Mouse (Mus musculus): Measurements from ENCODE around the gene Arhgef15. TPM values are rescaled to one million over a fixed set of nuclear protein-coding genes. Genes with fewer than 3 reads are reported as not detected.
"Not testable (repeated sequence)": the region's sequence is repeated elsewhere in the genome, so short reads cannot be mapped to it uniquely, and the experiment has no call there.

Gene Arhgef15
- polyA plus RNA-seq, 1 experiment = not detected

GRCm38 (mm10) chr11:68940516-68940915 is 16.8 kb downstream of the Arhgef15 start:
- H3K27ac ChIP-seq (ENCODE audit: insufficient read depth, low read depth, low read length) = no peak overlapping the region
- WGBS = 39% methylated on average over 4 of the region's 4 CpGs

GRCm38 (mm10) chr11:68939451-68940304 is 17.6 kb downstream of the Arhgef15 start:
- peak overlapping the region; percentile 47 for H3K4me3 ChIP-seq (ENCODE audit: insufficient read depth, low read depth, low read length)
- 6% methylated on average over 16 of the region's 16 CpGs for WGBS
- 0 out of 2 replicates have a peak, but pooled peaks have one; percentile 28 for TF ChIP-seq POLR2A (IDR thresholded peaks at IDR 0.05; ENCODE audit: insufficient read depth, low read depth, low read length)
- no peak for TF ChIP-seq CTCF (IDR thresholded peaks at IDR 0.05; ENCODE audit: insufficient read depth, low read depth, low read length)
- no peaks in the 10 kb centered on the region; the same call in 1 of the 2 replicates for H3K4me1 ChIP-seq (ENCODE audit: control insufficient read depth, insufficient read depth, low read length)
- H3K27ac ChIP-seq (ENCODE audit: insufficient read depth, low read depth, low read length) = no peak overlapping the region

More at GRCm38 (mm10) chr11:68940516-68940915, 16.8 kb downstream of the Arhgef15 start:
- Histone ChIP-seq H3K4me3 (ENCODE audit: insufficient read depth, low read depth, low read length) (0 out of 2 replicates have a peak overlapping the region, but pooled peaks have one; percentile 11), H3K4me1 (ENCODE audit: control insufficient read depth, insufficient read depth, low read length) (no peaks in the 10 kb centered on the region; the same call in 1 of the 2 replicates)
- TF ChIP-seq POLR2A (IDR thresholded peaks at IDR 0.05; ENCODE audit: insufficient read depth, low read depth, low read length) (no peak), CTCF (IDR thresholded peaks at IDR 0.05; ENCODE audit: insufficient read depth, low read depth, low read length) (no peak)

- WGBS = 88% methylated on average over 4 of the region's 4 CpGs
- H3K4me3 ChIP-seq (ENCODE audit: insufficient read depth, low read depth, low read length); H3K4me1 ChIP-seq (ENCODE audit: control insufficient read depth, insufficient read depth, low read length); H3K27ac ChIP-seq (ENCODE audit: insufficient read depth, low read depth, low read length): not testable (repeated sequence)
These were observed 20.3 kb downstream of the Arhgef15 start for GRCm38 (mm10) chr11:68936951-68937350.

- WGBS = 44% methylated on average over 5 of the region's 5 CpGs
- H3K27ac ChIP-seq (ENCODE audit: insufficient read depth, low read depth, low read length) = no peak overlapping the region
- no peak overlapping the region for H3K4me3 ChIP-seq (ENCODE audit: insufficient read depth, low read depth, low read length)
- no peaks in the 10 kb centered on the region for H3K4me1 ChIP-seq (ENCODE audit: control insufficient read depth, insufficient read depth, low read length)
- TF ChIP-seq POLR2A (IDR thresholded peaks at IDR 0.05; ENCODE audit: insufficient read depth, low read depth, low read length) = no peak
- no peak for TF ChIP-seq CTCF (IDR thresholded peaks at IDR 0.05; ENCODE audit: insufficient read depth, low read depth, low read length)
These were observed 23.3 kb downstream of the Arhgef15 start for GRCm38 (mm10) chr11:68933885-68934507.

GRCm38 (mm10) chr11:68929947-68930346 is 27.3 kb downstream of the Arhgef15 start:
- Histone ChIP-seq H3K4me1 (ENCODE audit: control insufficient read depth, insufficient read depth, low read length) (no peaks in the 10 kb centered on the region), H3K27ac (ENCODE audit: insufficient read depth, low read depth, low read length) (no peak overlapping the region), H3K4me3 (ENCODE audit: insufficient read depth, low read depth, low read length) (no peak overlapping the region)
- TF ChIP-seq POLR2A (IDR thresholded peaks at IDR 0.05; ENCODE audit: insufficient read depth, low read depth, low read length) = no peak
- no peak for TF ChIP-seq CTCF (IDR thresholded peaks at IDR 0.05; ENCODE audit: insufficient read depth, low read depth, low read length)
- WGBS = 84% methylated on average over 6 of the region's 6 CpGs

GRCm38 (mm10) chr11:68926981-68927380 is 30.3 kb downstream of the Arhgef15 start, which contains the start of gene Odf4:
Gene Odf4 (minus strand): TSS chr11:68927081.
- Histone ChIP-seq H3K4me3 (ENCODE audit: insufficient read depth, low read depth, low read length) (no peak within 1 kb of the TSS), H3K27ac (ENCODE audit: insufficient read depth, low read depth, low read length) (no peak within 1 kb of the TSS), H3K4me1 (ENCODE audit: control insufficient read depth, insufficient read depth, low read length) (no peaks in the 10 kb centered on the region)
- WGBS = 91% methylated on average over 3 of the region's 3 CpGs
- no peak for TF ChIP-seq POLR2A (IDR thresholded peaks at IDR 0.05; ENCODE audit: insufficient read depth, low read depth, low read length)

- Histone ChIP-seq H3K4me1 (ENCODE audit: control insufficient read depth, insufficient read depth, low read length) (no peaks in the 10 kb centered on the region), H3K4me3 (ENCODE audit: insufficient read depth, low read depth, low read length) (no peak overlapping the region), H3K27ac (ENCODE audit: insufficient read depth, low read depth, low read length) (no peak overlapping the region)
- TF ChIP-seq POLR2A (IDR thresholded peaks at IDR 0.05; ENCODE audit: insufficient read depth, low read depth, low read length) (no peak), CTCF (IDR thresholded peaks at IDR 0.05; ENCODE audit: insufficient read depth, low read depth, low read length) (no peak)
- 92% methylated on average over 2 of the region's 2 CpGs for WGBS
These were observed 32.5 kb downstream of the Arhgef15 start for GRCm38 (mm10) chr11:68924749-68925148.

- WGBS = 82% methylated on average over 3 of the region's 3 CpGs
- TF ChIP-seq CTCF (IDR thresholded peaks at IDR 0.05; ENCODE audit: insufficient read depth, low read depth, low read length) = no peak
- TF ChIP-seq POLR2A (IDR thresholded peaks at IDR 0.05; ENCODE audit: insufficient read depth, low read depth, low read length) = no peak
- H3K4me3 ChIP-seq (ENCODE audit: insufficient read depth, low read depth, low read length) = no peak overlapping the region
- no peak overlapping the region for H3K27ac ChIP-seq (ENCODE audit: insufficient read depth, low read depth, low read length)
- no peaks in the 10 kb centered on the region for H3K4me1 ChIP-seq (ENCODE audit: control insufficient read depth, insufficient read depth, low read length)
These were observed 34.1 kb downstream of the Arhgef15 start for GRCm38 (mm10) chr11:68923191-68923590.

- no peak overlapping the region for H3K4me3 ChIP-seq (ENCODE audit: insufficient read depth, low read depth, low read length)
- 94% methylated on average over 4 of the region's 4 CpGs for WGBS
- no peak for TF ChIP-seq POLR2A (IDR thresholded peaks at IDR 0.05; ENCODE audit: insufficient read depth, low read depth, low read length)
- no peak for TF ChIP-seq CTCF (IDR thresholded peaks at IDR 0.05; ENCODE audit: insufficient read depth, low read depth, low read length)
- H3K27ac ChIP-seq (ENCODE audit: insufficient read depth, low read depth, low read length) = no peak overlapping the region
- peaks cover 8% of the 10 kb centered on the region for H3K4me1 ChIP-seq (ENCODE audit: control insufficient read depth, insufficient read depth, low read length)
These were observed 42.7 kb downstream of the Arhgef15 start for GRCm38 (mm10) chr11:68914566-68914965.

Data from olfactory bulb, adult 2 months (tissue).